Mouse (Mus musculus) heart, postnatal 10 days (tissue): ENCODE data around the gene Rnaset2b. TPM values are rescaled to one million over a fixed set of nuclear protein-coding genes. Genes with fewer than 3 reads are reported as not detected.
"Not testable (repeated sequence)": the region's sequence is repeated elsewhere in the genome, so short reads cannot be mapped to it uniquely, and the experiment has no call there.

ENCODE experiments used
- DNase-seq, 2 experiments: peaks; one replicate each; pipeline ENCODE4 v3.0.0; 2021
- intact Hi-C: fragments of 180-260 bp; cut with DNase I; formaldehyde crosslinking; loops from one replicate; pipeline ENCODE4 v1.15.1; 2025
- total RNA-seq, 2 experiments: library from RNA; stranded (reverse); gene quantifications; 2 replicates each; pipeline ENCODE4 v1.2.3; 2021

The Rnaset2b gene
- 100 to 1,000 TPM; 191 to 203 TPM for total RNA-seq

DNA sequence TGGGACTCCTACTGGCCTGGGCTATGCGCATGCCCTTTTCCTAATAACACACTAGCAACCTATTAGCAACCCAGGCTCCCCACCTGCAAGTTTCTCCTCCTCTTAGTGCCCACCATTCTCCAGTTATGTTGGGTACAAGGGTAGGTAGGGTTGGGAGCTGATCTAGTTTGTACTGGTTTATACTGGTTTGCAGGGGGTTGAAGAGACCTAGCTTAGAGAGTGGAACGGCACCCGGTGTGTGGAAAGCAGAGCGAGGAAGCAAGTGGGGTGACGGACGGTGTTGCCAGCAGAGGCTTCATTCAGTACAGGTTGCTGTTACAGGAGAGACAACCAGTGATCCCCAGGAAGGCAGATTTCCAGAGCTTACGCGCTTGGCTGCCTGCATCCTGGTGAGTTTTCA, at the start of gene Rnaset2b:
Gene Rnaset2b (plus strand): TSS at position 301 of the 400 bp plus-strand sequence.
- DNase-seq, intact Hi-C loops: not testable (repeated sequence)

DNA sequence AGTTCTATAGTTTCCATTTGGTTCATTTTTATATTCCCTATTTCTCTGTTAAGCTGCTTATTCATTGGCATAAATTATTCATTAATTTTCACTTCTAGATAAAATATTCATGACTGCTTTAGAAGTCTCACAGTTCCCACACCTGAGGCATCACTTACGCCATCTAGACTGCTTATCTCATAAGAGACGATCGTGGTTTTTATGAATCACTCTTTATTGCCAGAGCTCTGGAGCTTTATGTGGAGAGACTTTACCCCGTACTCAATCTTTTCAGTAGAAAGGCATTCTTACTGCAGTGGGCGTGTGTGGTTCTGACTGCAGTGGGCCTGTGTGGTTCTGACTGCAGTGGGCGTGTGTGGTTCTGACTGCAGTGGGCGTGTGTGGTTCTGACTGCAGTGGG, 38.8 kb upstream of the Rnaset2b start:
- DNase-seq, intact Hi-C loops: not testable (repeated sequence)

GRCm38 (mm10) chr17:6942560-6942959, 27.9 kb upstream of the Rnaset2b start:
- DNase-seq, intact Hi-C loops: not testable (repeated sequence)

- DNase-seq, intact Hi-C loops: not testable (repeated sequence)
These were observed 22.8 kb upstream of the Rnaset2b start for GRCm38 (mm10) chr17:6947637-6947983.

GRCm38 (mm10) chr17:6947984-6948768, 22.3 kb upstream of the Rnaset2b start, which contains the start of gene Rsph3b:
TSS of gene Rsph3b (minus strand) at chr17:6948682.
- peak; percentile 86 to 90 for DNase-seq
- intact Hi-C loops = not testable (repeated sequence)

GRCm38 (mm10) chr17:6948769-6949228, 21.6 kb upstream of the Rnaset2b start:
- DNase-seq, intact Hi-C loops: not testable (repeated sequence)

DNA sequence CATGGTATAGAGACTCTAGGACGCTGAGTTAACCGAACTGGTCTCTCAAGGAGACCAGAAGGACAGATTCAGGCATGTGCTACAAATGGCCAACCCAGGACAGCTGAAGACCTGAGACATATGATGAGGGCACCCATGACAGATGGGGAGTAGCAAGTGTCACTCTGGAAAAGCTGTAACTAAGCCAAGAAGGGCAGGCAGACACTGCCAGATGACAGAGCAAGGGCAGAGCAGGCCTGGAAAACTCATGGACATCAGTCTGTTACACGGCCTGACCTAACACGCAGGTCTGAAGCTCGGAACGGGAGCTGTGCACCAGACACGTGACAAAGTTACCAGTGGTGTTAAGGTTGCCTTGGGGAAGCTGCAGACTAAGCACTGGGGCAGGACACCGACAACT, 11.6 kb upstream of the Rnaset2b start:
- intact Hi-C loops, DNase-seq: not testable (repeated sequence)

- intact Hi-C loops, DNase-seq: not testable (repeated sequence)
These were observed 10.7 kb upstream of the Rnaset2b start for GRCm38 (mm10) chr17:6959543-6960259.

DNA sequence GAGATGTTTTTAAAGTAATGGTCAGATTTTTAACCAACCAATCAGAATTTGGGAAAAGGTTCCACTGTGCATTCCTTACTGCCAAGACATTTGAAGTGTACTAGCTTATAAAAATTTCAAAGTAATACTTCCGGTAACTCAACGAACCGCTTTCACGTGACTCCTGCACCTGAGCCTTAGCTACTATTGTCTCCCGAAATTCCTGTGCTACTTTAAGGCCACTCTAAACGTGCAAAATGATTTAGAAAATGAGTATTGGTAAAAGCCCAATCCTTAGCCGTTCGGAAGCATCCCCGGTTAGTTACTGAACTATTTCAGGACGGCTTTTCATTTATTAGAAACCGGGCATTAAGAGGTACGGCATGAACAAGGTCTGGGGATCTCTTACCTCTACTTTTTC, 10.1 kb upstream of the Rnaset2b start:
- intact Hi-C loops, DNase-seq: not testable (repeated sequence)

DNA sequence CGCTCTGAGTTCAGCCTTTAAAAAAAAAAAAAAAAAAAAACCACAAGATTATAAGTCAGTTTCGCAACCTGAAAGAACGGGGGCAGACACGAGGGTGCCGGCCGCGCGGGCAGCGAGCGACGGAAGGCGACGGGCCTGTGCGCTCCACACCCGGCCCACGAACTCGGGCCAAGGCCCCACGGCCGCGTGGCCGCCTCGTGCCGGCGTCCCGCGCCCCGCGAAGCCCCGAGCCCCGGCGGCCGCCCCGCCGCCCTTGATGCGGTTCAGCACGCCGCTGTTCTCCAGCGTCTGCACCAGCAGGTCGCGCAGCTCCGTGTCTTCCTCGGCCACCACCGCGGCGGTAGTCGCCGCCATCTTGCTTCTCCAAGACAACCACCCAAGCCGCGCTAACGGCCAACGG, 9.7 kb upstream of the Rnaset2b start, which contains the start of gene Tagap1:
Gene Tagap1 (minus strand): TSS at position 381 of the 400 bp plus-strand sequence.
- intact Hi-C loops = not testable (repeated sequence)
- peak; percentile 59 to 65 for DNase-seq

DNA sequence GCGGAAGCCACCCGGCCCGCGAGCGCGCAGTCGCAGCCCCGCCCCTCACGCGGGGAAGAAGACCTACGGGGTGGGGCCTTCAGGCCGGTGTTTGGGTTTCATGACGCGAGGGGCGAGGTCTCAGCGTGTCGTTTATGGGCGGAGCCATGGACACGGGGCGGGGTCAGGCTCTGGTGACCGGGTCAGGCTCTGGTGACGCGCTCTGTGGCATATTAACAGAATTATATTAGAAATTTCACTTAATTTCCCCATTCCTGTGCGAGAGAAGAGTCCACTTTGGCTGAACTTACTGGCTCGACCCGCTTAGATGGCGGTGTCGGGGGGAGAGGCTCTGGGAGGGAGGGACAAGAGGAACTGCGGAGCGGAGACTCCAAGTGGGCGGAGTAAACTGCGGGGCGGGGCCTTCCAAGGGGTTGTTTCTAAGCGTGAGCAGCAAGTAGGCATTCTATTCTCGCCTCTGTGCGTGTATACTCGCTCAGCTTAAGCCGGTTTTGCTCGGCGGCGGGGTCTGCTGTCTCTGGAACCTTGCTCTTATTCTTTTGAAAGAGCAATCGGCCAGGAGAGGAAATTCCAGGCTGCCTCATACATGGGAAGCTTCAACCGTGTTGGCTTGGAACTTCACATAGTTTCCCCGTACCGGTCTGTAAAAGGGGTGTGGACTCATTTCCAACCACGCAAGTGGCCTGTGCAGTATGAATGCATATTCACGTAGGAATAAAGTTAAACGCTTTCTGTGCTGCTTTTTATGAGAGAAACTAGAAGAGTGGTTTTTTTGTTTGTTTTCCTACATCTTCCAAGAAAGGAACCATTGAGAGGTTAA, 9.0 kb upstream of the Rnaset2b start:
- DNase-seq = peak; percentile 57 to 63
- intact Hi-C loops = not testable (repeated sequence)

- intact Hi-C loops, DNase-seq: not testable (repeated sequence)
These were observed 8.1 kb upstream of the Rnaset2b start for GRCm38 (mm10) chr17:6962339-6962738.

DNA sequence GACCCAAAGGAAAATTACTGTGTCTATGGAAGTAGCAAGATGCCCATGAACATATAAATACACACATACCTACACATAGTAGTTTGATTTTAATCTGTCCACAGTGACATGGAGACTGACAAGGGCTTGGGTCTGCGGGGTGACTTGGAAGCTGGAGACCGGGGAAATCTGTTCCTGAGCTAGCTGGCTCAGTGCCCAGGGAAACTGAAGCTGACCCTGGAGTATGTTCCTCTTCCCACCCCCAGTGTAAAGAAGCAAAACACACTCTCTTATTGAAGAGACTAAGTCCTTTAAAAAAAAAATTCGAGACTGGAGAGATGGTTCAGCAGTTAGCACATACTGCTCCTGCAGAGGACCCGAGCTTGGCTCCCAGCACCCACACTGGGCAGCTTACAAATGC, 7.5 kb upstream of the Rnaset2b start:
- intact Hi-C loops, DNase-seq: not testable (repeated sequence)

DNA sequence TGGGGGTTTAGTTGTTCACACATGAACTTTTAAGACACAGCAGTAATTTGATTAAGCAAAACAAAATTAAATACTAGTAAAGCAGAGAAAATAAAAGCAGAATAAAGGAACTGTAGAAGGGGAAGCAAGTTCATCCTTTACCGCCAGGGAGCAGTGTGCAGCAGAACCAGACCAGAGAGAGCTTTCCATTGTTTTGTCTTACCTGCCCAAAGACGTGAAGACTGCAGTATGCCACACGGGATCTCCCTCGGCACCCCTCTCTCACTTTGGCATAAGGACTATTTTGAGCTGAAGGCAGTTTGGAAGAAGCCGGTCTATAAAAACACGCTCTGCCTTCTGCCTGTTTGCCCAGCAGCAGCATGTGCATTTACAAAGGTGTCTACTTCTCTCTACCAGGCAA, 5.1 kb upstream of the Rnaset2b start:
- DNase-seq = peak in 1 of 2 experiments; percentile 38

DNA sequence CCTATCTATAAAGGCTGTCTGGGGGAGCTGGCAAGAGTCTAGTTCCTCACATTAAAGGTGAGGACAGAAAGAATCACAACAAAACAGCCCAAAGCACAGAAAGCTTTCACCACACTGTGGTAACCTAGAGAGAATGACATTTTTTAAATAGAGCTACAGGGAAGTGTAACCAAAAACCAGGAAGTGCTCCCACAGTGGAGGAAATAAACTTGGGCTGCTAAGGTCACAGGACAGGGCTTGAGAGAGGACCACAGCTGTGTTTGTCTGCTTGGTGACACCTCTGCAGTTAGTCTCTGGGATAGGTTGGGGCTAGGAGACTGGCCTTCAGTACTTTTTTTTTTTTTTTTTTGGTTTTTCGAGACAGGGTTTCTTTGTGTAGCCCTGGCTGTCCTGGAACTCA, 2.8 kb upstream of the Rnaset2b start:
- DNase-seq, intact Hi-C loops: not testable (repeated sequence)

More for the DNA sequence above, 5.1 kb upstream of the Rnaset2b start:
- intact Hi-C loops = not testable (repeated sequence)

DNA sequence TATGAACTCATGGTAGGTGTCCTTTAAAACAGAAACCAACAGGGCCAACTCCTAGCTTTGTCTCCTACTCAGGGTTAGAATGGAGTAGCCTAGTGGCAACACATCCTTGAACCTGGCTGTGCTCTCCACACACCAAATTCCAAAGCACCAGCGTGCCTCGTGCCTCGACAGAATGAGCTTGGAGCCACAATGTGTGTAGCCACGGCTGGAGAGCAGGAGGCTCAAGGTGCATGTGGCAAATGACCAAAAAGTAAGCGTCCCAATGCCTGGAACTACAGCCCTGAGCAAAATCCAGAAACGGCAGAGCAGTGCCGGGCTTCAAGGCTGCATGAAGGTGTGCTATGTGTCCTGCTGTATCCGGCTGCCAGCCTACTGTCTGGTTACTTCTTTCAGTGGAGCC, 804 bp downstream of the Rnaset2b start:
- intact Hi-C loops, DNase-seq: not testable (repeated sequence)

- intact Hi-C loops, DNase-seq: not testable (repeated sequence)
These were observed 2.5 kb downstream of the Rnaset2b start for GRCm38 (mm10) chr17:6972836-6973396.

DNA sequence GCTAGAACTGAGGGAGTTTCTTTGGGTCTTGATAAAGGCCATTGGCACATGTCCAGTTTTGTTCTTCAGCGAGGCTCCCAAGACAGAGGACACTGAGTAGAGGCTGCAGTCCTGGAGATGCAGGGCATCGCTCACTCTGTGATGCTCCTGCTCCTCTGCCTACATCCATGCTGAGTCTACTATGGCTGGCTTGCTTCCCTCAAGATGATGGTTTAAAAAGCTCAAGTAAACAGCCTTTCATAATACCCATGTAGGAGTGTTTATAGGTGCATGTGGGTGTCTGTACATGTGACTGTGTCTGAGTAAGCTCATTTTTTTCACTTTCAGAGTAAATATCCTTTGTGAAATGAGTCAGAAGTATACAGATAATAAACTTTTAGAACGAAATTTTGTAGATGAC, 4.6 kb downstream of the Rnaset2b start:
- DNase-seq, intact Hi-C loops: not testable (repeated sequence)

DNA sequence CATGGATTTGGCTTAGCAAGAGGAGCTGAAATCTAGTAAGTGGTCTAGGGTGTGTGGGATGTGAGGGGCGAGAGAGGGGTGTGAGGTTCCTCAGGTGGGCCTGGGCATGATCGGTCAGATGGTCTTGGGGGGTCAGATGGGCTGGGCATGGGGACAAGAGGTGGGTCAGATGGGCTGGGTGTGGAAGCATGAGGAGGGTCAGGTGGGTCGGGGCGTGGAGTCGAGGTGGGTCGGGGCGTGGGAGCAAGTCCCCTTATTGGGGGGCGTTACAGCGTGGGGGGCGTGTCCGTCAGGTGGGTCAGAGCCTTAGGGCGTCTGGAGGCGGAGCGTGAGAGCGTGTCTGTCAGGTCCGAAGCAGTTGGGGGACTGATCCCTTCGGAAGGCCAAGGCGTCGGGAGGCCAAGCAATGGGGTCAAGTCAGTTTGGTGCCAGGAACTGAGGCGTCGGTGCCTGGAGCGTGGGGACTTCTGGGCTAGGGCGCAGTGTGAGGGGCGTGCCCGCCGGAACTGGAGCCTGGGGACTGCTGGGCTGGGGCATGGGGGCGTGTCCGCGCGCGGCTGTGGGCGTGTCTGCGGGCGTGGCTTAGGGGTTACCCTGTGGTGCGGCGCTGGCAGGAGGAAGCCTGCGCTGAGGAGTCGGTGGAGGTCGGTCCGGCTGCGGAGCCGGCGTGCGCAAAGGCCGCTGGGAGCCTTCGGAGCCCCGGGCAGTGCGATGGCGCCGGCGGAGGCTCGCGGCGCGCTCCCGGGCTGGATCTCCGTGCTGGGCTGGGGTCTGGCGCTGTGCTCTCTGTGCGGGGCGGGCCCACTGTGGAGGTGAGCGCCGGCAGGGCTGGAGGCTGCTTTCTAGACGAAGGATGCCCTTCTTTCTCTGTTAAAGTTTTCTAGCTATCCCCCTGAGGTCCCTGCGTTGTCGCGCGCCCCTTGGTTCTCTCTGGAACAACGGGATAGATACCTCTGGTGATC, 8.1 kb downstream of the Rnaset2b start, which contains the start of gene Gm49721:
Gene Gm49721 (plus strand): TSS at position 618 of the 962 bp plus-strand sequence.
- DNase-seq = peak; percentile 77 to 79
- intact Hi-C loops = not testable (repeated sequence)
